Mouse (Mus musculus) urinary bladder, postnatal 10 days (tissue): ENCODE measurements around the gene Ccdc12.

Source experiments
- DNase-seq: peaks from one replicate; pipeline ENCODE4 v3.0.0; 2022; ENCODE audit warnings: low spot score

Gene Ccdc12

DNA sequence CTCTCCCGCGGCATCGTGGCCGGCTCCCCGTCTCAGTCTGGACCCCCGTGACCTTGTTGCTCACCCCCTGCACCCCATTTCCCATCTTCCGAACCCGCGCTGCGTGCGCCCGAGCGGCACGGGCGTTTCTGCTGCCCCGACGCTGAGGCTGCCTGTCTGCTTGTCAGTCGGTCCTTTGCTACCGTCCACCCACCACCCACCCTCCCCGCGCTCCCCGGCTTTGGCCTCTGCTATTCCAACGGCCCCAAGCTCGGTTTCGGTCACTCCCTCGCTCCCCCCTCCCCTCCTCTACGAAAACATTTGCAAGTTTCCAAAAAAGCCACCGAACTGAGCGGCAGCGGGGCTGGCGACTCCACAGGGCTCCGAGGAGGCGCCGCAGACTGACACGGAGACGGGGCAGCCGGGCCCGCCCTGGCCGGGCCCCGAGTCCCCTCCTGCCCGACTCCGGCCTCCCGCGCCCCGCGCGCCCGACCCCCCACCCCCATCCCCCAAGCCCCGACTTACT, 86.7 kb downstream of the Ccdc12 start:
- no peak for DNase-seq

DNA sequence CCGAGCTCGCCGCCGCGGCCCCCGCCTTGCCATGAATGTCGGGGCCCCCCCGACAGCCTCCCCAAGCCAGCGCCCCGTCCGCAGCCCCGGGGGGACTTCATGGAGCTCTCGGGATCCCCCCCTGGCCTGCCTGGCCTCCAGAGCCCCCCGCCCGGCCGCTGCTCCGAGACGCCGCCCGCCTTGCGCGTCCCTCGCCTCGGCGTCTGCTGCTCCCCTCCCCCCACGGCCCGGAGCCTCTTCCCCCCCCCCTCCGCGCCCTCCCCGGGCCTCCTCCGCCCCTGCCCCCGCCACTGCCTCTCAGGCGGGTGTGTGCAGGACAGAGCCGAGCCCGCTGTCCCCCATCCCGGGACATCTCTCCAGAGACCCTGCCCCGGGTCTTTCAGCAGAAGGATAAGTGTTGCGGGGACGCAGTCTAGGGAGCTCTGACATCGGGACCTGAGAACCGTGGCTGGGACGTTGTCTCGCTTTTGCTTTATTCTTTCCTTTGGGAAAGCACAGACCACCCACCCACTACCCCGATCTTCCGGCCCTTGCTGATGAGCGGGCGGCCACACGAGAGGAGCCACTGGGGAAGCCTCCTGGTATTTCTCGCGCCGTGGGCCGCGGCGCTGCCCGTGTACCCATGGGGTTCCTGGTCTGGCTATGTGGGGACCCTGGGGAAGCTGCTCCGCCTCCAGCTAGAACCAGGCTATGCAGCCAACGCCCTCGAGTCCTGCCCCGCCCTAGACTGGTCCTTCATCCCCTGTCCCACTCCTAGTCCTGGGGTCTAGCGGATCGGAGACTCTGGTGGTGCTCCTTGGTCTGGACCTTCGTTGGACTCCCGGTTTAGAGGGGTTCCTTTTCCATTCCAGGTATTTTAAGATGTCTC, 87.4 kb downstream of the Ccdc12 start:
- DNase-seq, result no peak

DNA sequence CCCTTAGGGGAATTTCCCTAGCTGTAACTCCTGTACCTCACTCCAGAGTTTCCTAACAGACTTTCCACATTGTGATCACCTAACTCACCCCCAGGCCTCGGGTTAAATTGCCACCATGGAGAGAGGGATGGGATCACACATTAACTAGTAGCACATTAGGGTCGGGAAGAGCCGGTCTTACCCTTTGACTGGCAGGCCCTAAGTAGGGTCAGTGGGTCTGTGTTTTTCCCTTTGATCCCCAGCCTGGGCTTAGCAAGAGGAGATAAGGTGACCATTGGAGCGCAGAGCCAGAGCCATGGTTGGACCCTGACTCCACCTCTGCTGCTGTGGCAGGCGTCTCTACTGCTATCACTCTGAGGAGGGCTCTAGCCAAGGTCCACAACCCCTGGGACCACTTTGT, 89.4 kb downstream of the Ccdc12 start:
- DNase-seq, result no peak

DNA sequence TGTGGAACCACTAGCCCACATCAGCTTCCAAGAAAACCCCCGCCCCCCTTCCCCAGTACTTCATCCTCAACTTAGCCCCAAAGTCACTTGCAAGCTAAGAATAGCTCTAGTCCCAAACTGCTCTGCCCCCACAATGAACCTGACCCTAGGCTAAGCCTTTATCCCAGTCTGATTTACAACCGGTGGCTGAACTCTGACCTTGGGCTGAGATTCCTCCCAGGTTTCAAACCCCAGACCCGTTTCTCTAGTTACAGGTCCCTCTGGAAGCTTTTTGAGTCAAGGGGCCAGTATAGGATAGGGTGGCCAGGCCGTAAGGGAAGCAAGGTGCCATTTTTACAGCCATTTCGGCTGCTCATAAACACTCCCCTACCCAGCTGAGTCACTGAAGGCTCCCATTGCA, 89.9 kb downstream of the Ccdc12 start:
- DNase-seq, result no peak

DNA sequence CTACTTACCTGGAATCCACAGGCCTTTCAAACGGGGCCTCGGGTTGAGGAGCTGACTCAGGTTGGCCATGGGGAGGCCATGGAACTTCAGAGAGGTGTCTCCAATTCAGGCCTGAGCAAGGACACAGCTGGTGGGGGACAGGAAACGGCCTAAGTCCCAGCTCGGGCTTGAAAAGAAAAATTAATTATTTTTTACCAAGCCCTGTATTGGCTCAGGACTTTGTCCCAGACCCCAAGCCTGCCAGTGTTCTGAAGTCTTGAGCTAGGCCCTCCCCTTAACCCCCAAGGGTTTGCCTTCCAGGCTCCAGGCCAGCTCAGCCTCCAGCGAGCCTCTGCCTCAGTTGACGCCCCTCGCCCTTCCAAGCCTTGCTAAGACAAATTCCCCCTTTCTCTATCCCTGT, 90.7 kb downstream of the Ccdc12 start, which contains the start of gene Pth1r:
Pth1r (minus strand) TSS at position 185 of the 400 bp plus-strand sequence.
- DNase-seq, result no peak

DNA sequence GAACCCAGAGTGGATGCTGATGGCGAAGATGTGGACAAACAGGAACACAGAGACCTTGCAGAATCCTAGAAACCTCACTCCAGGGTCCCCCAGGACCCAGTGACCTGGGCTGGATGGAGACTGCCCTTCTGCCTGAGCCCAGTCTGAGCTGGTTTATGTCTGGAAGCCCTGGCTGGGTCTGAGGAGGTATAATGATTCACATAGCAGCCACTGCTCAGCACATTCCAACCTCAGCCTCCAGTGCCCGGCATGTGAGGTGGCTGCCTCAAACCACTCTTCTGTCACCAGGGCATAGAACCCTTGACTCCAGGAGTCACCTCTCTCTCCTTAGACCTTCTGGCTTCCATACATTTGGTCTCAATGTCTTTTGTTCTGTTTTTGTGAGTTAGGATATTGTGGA, 92.1 kb downstream of the Ccdc12 start:
- no peak for DNase-seq

DNA sequence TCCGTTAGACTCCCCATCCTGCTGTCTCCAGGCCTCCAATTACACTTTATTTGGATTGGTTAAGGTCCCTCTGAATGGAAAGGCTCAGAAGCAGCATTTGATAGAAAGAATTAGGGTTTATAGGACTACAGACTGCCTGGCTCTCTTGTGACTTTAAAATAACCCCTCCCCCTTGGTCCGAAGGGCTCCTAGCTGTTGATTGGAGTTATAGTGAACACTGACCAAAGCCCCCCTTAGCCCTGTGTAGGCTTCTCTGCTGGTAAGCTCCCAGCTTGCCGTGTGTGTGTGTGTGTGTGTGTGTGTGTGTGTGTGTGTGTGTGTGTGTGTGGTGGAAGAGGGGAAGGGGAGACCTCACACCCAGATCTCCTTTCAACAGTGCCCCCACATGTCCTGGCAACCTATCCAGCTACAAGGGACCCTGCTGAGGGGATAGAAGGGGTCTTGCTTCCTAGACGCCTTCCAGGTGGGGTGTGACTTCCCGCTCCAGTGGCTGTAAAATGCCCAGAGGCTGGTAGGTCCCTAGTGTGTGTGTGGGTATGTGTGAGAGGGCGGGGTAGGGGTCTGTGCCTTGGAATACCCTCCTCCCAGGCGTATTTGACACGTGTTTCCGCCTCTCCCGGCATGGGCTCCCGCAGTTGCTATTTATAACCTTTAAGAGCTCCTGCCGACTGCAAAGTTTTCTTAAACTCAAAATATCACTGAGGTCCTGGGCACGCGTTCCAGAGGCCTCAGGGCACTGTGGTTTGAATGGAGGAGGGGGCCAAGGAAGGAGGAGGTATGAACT, 94.3 kb downstream of the Ccdc12 start:
- no peak for DNase-seq

DNA sequence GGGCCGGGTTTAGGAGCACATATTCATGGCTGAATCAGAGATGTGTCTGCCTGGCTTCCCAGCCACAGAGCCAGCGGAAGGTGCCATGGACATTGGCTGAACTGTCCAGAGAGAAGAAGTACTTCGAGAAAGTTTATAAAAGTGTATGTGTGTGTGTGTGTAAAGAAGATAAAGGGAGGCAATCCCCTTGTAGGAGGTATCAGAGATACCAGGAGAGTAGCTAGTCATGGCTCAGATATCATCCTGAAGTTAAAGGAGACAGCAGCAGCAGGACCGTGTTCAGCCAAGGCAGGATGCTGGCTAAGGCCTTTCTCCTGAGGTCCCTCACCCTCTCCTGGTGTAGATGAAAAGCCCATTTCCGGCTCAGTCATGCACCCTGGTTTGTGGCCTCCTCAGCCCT, 95.1 kb downstream of the Ccdc12 start:
- DNase-seq, result no peak

DNA sequence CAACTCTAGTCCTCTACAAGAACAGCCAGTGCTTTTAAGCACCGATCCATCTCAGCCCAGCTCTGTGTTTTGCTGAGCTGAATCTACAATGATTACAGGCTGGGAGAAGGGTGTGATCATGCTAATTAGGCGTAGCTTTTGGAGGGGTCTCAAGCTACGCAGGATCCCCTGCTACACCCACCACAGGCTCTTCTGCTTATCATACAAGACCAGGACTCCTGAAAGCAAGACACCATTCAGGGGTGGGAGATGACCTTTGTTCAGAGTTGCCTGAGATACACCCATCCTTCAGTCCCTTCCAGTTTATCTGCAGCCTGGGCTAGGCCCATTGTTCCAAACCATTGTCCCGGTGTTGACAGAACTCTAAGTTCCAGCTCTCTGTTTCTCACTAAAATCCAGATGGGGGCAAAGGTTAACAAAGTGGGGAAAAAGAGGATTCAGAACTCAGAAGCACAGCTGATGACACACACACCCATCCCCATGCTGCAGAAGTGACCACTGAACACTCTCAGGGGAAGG, 96.7 kb downstream of the Ccdc12 start:
- DNase-seq, result no peak

DNA sequence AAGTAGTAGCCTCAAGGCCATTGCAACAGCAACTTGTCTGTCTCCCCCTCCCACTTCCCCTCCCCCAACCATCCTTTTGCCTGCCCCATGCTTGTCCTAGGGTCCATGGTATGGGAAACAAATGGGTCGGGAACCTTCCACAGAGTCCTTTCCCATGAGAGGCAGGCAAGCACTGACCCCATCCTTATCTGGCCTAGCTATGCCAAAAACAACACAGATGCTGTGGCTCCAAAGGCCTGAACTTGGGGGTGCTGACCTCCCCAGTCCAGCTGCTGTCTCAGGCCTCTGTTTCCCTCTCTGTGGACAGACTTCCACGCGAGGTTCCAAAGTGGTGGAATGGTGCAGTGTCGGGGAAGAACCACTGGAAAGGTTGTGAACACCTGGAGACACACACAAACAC, 97.5 kb downstream of the Ccdc12 start:
- no peak for DNase-seq

DNA sequence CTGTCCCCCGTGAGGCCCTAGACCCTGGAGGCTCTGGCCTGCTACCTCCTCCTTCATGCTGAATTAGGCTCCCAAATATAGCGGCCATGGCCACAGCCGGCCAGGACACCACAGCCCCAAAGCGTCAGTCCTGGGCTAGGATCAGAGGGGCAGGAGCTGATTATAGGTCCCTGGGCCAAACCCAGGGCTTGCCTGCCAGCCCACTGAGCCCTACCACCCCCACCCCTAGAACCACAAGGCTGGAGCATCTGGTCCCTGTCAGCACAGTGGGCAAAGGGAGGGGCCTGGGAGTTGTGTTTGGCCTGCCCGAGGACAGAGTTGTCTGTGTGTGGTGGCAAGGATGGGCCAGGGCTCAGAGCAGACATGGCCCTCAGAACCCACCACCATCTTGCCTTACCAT, 101.5 kb downstream of the Ccdc12 start:
- DNase-seq, result no peak

DNA sequence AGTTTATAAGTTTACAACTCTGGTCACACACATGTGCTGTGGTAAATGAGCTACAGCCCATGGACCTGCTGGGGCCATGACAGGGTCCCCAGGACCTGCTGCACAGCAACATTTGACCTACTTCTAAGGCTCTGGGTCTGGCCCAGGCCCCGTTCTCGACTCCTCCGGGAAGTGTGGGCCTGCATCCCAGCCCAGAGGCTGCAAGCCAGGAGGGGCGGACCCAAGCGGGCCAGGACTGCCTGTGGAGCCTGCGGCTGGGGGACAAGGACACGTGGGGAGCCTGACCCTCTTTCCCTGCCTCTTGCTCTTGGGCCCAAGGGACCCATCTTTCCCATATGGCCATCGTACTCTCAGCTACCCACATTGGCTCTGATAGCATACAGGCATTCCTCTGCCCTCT, 102.3 kb downstream of the Ccdc12 start:
- DNase-seq, result no peak

DNA sequence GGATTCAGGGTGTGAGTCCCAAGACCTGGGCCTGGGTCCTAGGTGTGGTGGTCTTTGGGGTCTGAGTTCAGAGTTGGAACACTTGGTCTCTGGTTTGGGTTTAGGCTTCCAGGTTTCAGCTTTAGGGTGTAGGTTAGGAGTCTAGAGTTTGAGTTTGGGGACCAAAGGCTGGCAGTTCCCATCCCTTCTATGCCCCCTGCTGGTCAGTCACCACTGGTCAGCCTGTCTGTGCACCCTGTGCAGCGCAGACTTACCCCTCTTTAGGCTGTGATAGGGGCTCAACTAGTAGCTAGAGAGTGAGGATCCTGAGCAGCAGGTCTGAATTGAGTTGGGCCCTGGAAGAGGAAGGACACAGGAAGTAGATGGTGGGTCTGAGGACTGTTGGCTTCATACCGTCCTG, 103.0 kb downstream of the Ccdc12 start:
- no peak for DNase-seq

DNA sequence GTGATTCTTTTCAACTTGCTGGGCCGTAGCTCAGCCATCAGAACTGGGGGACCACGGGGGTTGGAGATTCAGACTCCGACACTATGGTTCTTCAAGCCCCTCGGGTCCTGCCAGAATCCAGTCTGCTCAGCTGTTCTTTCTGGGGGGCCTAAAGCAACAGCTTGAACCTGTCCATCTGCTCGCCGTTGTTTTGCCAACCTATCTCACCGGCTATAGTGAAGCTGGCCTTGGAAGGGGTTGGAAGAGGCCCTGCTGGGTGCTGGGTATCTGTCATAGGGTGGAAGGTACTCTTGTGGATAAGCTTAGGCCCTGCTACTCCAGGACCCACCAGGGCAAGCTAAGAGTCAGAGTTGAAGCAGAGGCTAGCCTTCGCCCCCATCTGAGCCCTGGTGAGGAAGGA, 104.6 kb downstream of the Ccdc12 start:
- DNase-seq, result no peak
